In the genomic region with DNA sequence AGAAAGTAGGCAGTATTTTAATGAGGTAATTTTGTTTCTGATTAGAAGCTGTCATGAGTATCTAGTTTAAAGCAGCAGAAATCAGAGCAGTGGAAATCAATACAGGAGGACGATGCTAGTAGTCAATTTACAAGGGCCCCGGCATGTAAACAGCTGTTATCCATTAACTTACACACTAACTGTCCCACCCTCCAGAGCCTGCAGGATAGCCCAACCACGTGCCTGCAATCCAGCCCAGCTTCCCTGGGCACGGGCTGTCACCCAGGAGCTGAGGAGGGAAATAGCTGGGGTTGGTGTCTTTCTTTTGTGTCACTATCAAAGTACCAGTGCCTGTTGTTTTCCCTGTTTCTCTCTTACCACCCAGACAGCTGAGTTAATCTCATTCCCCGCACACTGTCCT, we compare ENCODE assay signal across 10 mouse cellular contexts. TPM values are rescaled to one million over a fixed set of nuclear protein-coding genes. Genes with fewer than 3 reads are reported as not detected.
A peak's percentile ranks its signal among the peaks of the same experiment; 100 is the strongest.
DNase-seq lines count a peak whose midpoint lies in the region; ATAC-seq and TF ChIP-seq lines count a peak whose summit lies in the region.
"Had no signal": no experiment of that assay in that cellular context is flagged by ENCODE, and none has a peak within 500 bp of the region (broad histone marks: within the 10 kb centered on the region; RNA-seq: fewer than 3 reads in every experiment).

No protein-coding gene starts in this region.

- H3K4me2 ChIP-seq in limb, embryonic 11.5 days (ENCODE audit: low read depth, severe bottlenecking): no peak overlapping the region
- H3K4me2 ChIP-seq: forebrain, embryonic 15.5 days had no signal

- no peak overlapping the region for H3K4me3 ChIP-seq in limb, embryonic 11.5 days (ENCODE audit: low read depth, low read length)
- no peak overlapping the region for H3K4me3 ChIP-seq in layer of hippocampus, adult 2 months
- H3K4me3 ChIP-seq: forebrain, embryonic 15.5 days had no signal

- TF ChIP-seq CTCF in layer of hippocampus, adult 2 months (conservative IDR thresholded peaks at IDR 0.05): no peak

- 14% methylated on average over 5 of the region's 5 CpGs for WGBS in limb, embryonic 11.5 days

- no peaks in the 10 kb centered on the region for H3K9me3 ChIP-seq in limb, embryonic 11.5 days (ENCODE audit: control insufficient read depth, low read length)
- H3K9me3 ChIP-seq: forebrain, embryonic 15.5 days had no signal

- H3K9ac ChIP-seq in limb, embryonic 11.5 days (ENCODE audit: low read length): no peak overlapping the region
- H3K9ac ChIP-seq: forebrain, embryonic 15.5 days had no signal

- H3K27ac ChIP-seq in limb, embryonic 11.5 days (replicated peaks; ENCODE audit: low read depth, low read length): no peak overlapping the region
- no peak overlapping the region for H3K27ac ChIP-seq in layer of hippocampus, adult 2 months
- H3K27ac ChIP-seq: forebrain, embryonic 15.5 days had no signal

- DNase-seq in 3T3-L1 (ENCODE audit: low read depth, low spot score): peak; percentile 29
- DNase-seq in embryo, embryonic 10 days (ENCODE audit: low spot score): peak; percentile 37
- DNase-seq in kidney, adult 8-10 months: peak; percentile 69 to 79
- peak; percentile 29 for DNase-seq in limb, embryonic 11.5 days (ENCODE audit: low spot score)
- DNase-seq in thymus, adult 18-20 months: no peak
- no peak for DNase-seq in layer of hippocampus, adult 2 months (ENCODE audit: low spot score in 2 of 2)
- DNase-seq in urinary bladder, adult 2 months (ENCODE audit: low spot score): no peak
- DNase-seq: cerebellum, adult 2 months had no signal

- H3K4me1 ChIP-seq in limb, embryonic 11.5 days (ENCODE audit: control insufficient read depth, insufficient read depth, low read length): peaks cover 5% of the 10 kb centered on the region; the same call in 1 of the 2 replicates

- H3K27me3 ChIP-seq in limb, embryonic 11.5 days (ENCODE audit: control insufficient read depth, insufficient read depth, low read length): peaks cover 18% of the 10 kb centered on the region

- ATAC-seq in limb, embryonic 11.5 days (ENCODE audit: insufficient number of reproducible peaks, low FRiP score, low TSS enrichment, low read depth): no peak
- ATAC-seq: forebrain, embryonic 15.5 days had no signal

- no peaks in the 10 kb centered on the region for H3K36me3 ChIP-seq in limb, embryonic 11.5 days (ENCODE audit: control insufficient read depth, insufficient read depth, low read length)
- H3K36me3 ChIP-seq: forebrain, embryonic 15.5 days had no signal

RNA-seq across cellular contexts. Expression of gene Bmp6, which starts 7.1 kb away (rescaled TPM):
- polyA plus RNA-seq in limb, embryonic 11.5 days (2014; fragmentation: Nextera tagmentation; extraction: Ambion mirVana): 0.47 and 0.52 TPM in 2 replicates
- total RNA-seq in layer of hippocampus, adult 2 months (2021): 1 to 10 TPM; 4.4 to 6.1 TPM
- 19.4 and 20.0 TPM in 2 replicates for polyA plus RNA-seq in urinary bladder, adult 2 months (2012; rRNA removed)
- total RNA-seq: neutrophil, adult 5-6 weeks had no signal

Comparison
In these comparisons a context has a peak if more than half of its experiments do, and no peak if none do; other contexts are left out.
1. DNase-seq: peak in 3T3-L1 (single experiment), embryo, embryonic 10 days (single experiment), kidney, adult 8-10 months (2 of 2) and limb, embryonic 11.5 days (single experiment); none in thymus, adult 18-20 months (0 of 2), layer of hippocampus, adult 2 months (0 of 2) and urinary bladder, adult 2 months (single experiment).
2. RNA of gene Bmp6, which starts 7.1 kb away (polyA plus RNA-seq): 19.4 to 20.0 TPM in urinary bladder, adult 2 months; 0.47 to 0.52 TPM in limb, embryonic 11.5 days; every median in the first group is over 10 times any median in the second.